Mouse (Mus musculus) midbrain, embryonic 16.5 days (tissue): ENCODE measurements around the gene Gprasp1. TPM values are rescaled to one million over a fixed set of nuclear protein-coding genes. Genes with fewer than 3 reads are reported as not detected.
"Not testable (repeated sequence)": the region's sequence is repeated elsewhere in the genome, so short reads cannot be mapped to it uniquely, and the experiment has no call there.

Source experiments
- ATAC-seq: fragments of 200-750 bp; cut with Nextera tagmentation; 2 replicates; pipeline ENCODE4 v1.8.0; 2017; ENCODE audit warnings: moderate TSS enrichment
- H3K27ac ChIP-seq: fragments of 300-500 bp; sonication (generic); 2 replicates; pipeline ENCODE4 v1.5.1; 2014; ENCODE audit warnings: mild to moderate bottlenecking, low read length, mixed read lengths
- H3K27me3 ChIP-seq: fragments of 300-500 bp; sonication (generic); 2 replicates; pipeline ENCODE4 v1.6.1; 2014; ENCODE audit warnings: low read depth, low read length, mixed read lengths; ENCODE audit not compliant: control insufficient read depth, insufficient read depth
- H3K36me3 ChIP-seq: fragments of 300-500 bp; sonication (generic); 2 replicates; pipeline ENCODE4 v1.6.1; 2014; ENCODE audit warnings: mild to moderate bottlenecking, low read length, moderate library complexity, mixed read lengths; ENCODE audit not compliant: control insufficient read depth, insufficient read depth
- H3K4me1 ChIP-seq: fragments of 300-500 bp; sonication (generic); 2 replicates; pipeline ENCODE4 v1.6.1; 2014; ENCODE audit warnings: mild to moderate bottlenecking, low read length, mixed read lengths; ENCODE audit not compliant: control insufficient read depth, insufficient read depth
- H3K4me2 ChIP-seq: fragments of 300-500 bp; sonication (generic); 2 replicates; pipeline ENCODE4 v1.6.1; 2014; ENCODE audit warnings: mild to moderate bottlenecking, low read length, mixed read lengths
- H3K4me3 ChIP-seq: fragments of 300-500 bp; sonication (generic); 2 replicates; pipeline ENCODE4 v1.5.1; 2014; ENCODE audit warnings: low read depth, mild to moderate bottlenecking, low read length, moderate library complexity, mixed read lengths
- H3K9ac ChIP-seq: fragments of 300-500 bp; sonication (generic); 2 replicates; pipeline ENCODE4 v1.6.1; 2014; ENCODE audit warnings: low read depth, low read length, mixed read lengths
- H3K9me3 ChIP-seq: fragments of 300-500 bp; sonication (generic); replicated peaks from 2 replicates; pipeline ENCODE4 v1.6.1; 2014; ENCODE audit warnings: mild to moderate bottlenecking, low read length, mixed read lengths; ENCODE audit not compliant: control insufficient read depth, poor library complexity, severe bottlenecking
- WGBS: fragments of 180-500 bp; shearing (Covaris S2); extraction: QIAGEN DNeasy Blood & Tissue Kit; methylation state at CpG from one replicate; pipeline ENCODE4 v1.1.7; 2014; 5-methylcytosine and 5-hydroxymethylcytosine counted together
- polyA plus RNA-seq: library from polyadenylated mRNA; unstranded; fragments of >200 nt; fragmentation: Nextera tagmentation; extraction: Ambion mirVana; gene quantifications from 2 replicates; pipeline ENCODE4 v1.2.1, GENCODE M21; 2015

Gene Gprasp1
- polyA plus RNA-seq = 298 and 313 TPM in 2 replicates

- Histone ChIP-seq H3K36me3 (no peaks in the 10 kb centered on the region), H3K27me3 (0 out of 2 replicates have a peak, but pooled peaks cover 2% of the 10 kb centered on the region), H3K4me1 (peaks cover 7% of the 10 kb centered on the region), H3K9me3 (no peaks in the 10 kb centered on the region), H3K27ac (peak within 1 kb of the TSS; percentile 95), H3K4me2 (peak within 1 kb of the TSS; percentile 67), H3K4me3 (peak within 1 kb of the TSS; percentile 65), H3K9ac (peak within 1 kb of the TSS; percentile 78)
- ATAC-seq = peak; percentile 98
- 21% methylated on average over 48 of the region's 48 CpGs for WGBS
These were observed at the start of gene Gprasp1, which contains the start of gene Armcx5 for GRCm38 (mm10) chrX:135742304-135743055. TSS of gene Gprasp1 (plus strand) at chrX:135742733. TSS of gene Armcx5 (plus strand) at chrX:135742733.

- no peaks in the 10 kb centered on the region for H3K27me3 ChIP-seq
- no peaks in the 10 kb centered on the region for H3K9me3 ChIP-seq
- no peak within 1 kb of the TSS for H3K4me2 ChIP-seq
- no peak within 1 kb of the TSS for H3K4me3 ChIP-seq
- no peak within 1 kb of the TSS for H3K27ac ChIP-seq
- WGBS = 62% methylated on average over 1 of the region's 1 CpGs
- H3K36me3 ChIP-seq = no peaks in the 10 kb centered on the region
- no peak within 1 kb of the TSS for H3K9ac ChIP-seq
- ATAC-seq = no peak
- H3K4me1 ChIP-seq = no peaks in the 10 kb centered on the region
These were observed 48.9 kb upstream of the Gprasp1 start, which contains the start of gene Tcp11x2 for GRCm38 (mm10) chrX:135693633-135694032. TSS of gene Tcp11x2 (minus strand) at chrX:135693790.

- ATAC-seq = no peak
- H3K9me3 ChIP-seq = no peaks in the 10 kb centered on the region
- no peaks in the 10 kb centered on the region for H3K4me1 ChIP-seq
- no peaks in the 10 kb centered on the region for H3K36me3 ChIP-seq
- no peaks in the 10 kb centered on the region for H3K27me3 ChIP-seq
- no peak overlapping the region for H3K4me2 ChIP-seq
- no peak overlapping the region for H3K9ac ChIP-seq
- H3K4me3 ChIP-seq = no peak overlapping the region
- WGBS = 90% methylated on average over 1 of the region's 1 CpGs
- no peak overlapping the region for H3K27ac ChIP-seq
These were observed 39.4 kb upstream of the Gprasp1 start for GRCm38 (mm10) chrX:135703111-135703510.

GRCm38 (mm10) chrX:135704349-135704748 lies 38.2 kb upstream of the Gprasp1 start:
- no peak overlapping the region for H3K4me2 ChIP-seq
- no peak overlapping the region for H3K9ac ChIP-seq
- no peaks in the 10 kb centered on the region for H3K36me3 ChIP-seq
- 49% methylated on average over 2 of the region's 2 CpGs for WGBS
- H3K4me3 ChIP-seq = no peak overlapping the region
- H3K9me3 ChIP-seq = no peaks in the 10 kb centered on the region
- H3K4me1 ChIP-seq = no peaks in the 10 kb centered on the region
- no peak for ATAC-seq
- no peak overlapping the region for H3K27ac ChIP-seq
- no peaks in the 10 kb centered on the region for H3K27me3 ChIP-seq

GRCm38 (mm10) chrX:135712845-135713244 lies 29.7 kb upstream of the Gprasp1 start:
- Histone ChIP-seq H3K9me3 (no peaks in the 10 kb centered on the region), H3K4me2 (no peak overlapping the region), H3K27me3 (no peaks in the 10 kb centered on the region), H3K4me1 (no peaks in the 10 kb centered on the region), H3K27ac (no peak overlapping the region), H3K9ac (no peak overlapping the region), H3K36me3 (no peaks in the 10 kb centered on the region), H3K4me3 (no peak overlapping the region)
- WGBS = 91% methylated on average over 2 of the region's 2 CpGs
- no peak for ATAC-seq

GRCm38 (mm10) chrX:135725161-135725560 lies 17.4 kb upstream of the Gprasp1 start, which contains the start of gene Tmsb15a:
TSS of gene Tmsb15a (minus strand) at chrX:135725261.
- Histone ChIP-seq H3K9ac (no peak within 1 kb of the TSS), H3K27ac (no peak within 1 kb of the TSS), H3K27me3 (no peaks in the 10 kb centered on the region), H3K4me1 (no peaks in the 10 kb centered on the region), H3K4me2 (no peak within 1 kb of the TSS), H3K36me3 (no peaks in the 10 kb centered on the region), H3K9me3 (no peaks in the 10 kb centered on the region), H3K4me3 (no peak within 1 kb of the TSS)
- ATAC-seq = no peak
- 78% methylated on average over 10 of the region's 10 CpGs for WGBS

GRCm38 (mm10) chrX:135738730-135739520 lies 3.6 kb upstream of the Gprasp1 start:
- Histone ChIP-seq H3K4me2 (no peak overlapping the region), H3K9ac (no peak overlapping the region), H3K9me3 (no peaks in the 10 kb centered on the region), H3K27ac (no peak overlapping the region), H3K4me1 (peaks cover 7% of the 10 kb centered on the region), H3K4me3 (no peak overlapping the region), H3K27me3 (0 out of 2 replicates have a peak, but pooled peaks cover 2% of the 10 kb centered on the region), H3K36me3 (no peaks in the 10 kb centered on the region)
- 91% methylated on average over 2 of the region's 2 CpGs for WGBS
- ATAC-seq = no peak

GRCm38 (mm10) chrX:135743056-135743355 lies 473 bp downstream of the Gprasp1 start:
- Histone ChIP-seq H3K36me3 (no peaks in the 10 kb centered on the region), H3K27me3 (0 out of 2 replicates have a peak, but pooled peaks cover 2% of the 10 kb centered on the region), H3K27ac (peak overlapping the region; percentile 95), H3K9ac (peak overlapping the region; percentile 78), H3K4me2 (peak overlapping the region; percentile 67), H3K4me1 (peaks cover 7% of the 10 kb centered on the region), H3K4me3 (peak overlapping the region; percentile 65), H3K9me3 (no peaks in the 10 kb centered on the region)
- WGBS = 22% methylated on average over 7 of the region's 7 CpGs
- ATAC-seq = no peak; the same call in none of the 2 replicates

- H3K9me3 ChIP-seq, H3K27ac ChIP-seq, ATAC-seq, H3K4me3 ChIP-seq, H3K27me3 ChIP-seq, H3K9ac ChIP-seq, H3K4me1 ChIP-seq, H3K4me2 ChIP-seq, H3K36me3 ChIP-seq: not testable (repeated sequence)
- 98% methylated on average over 3 of the region's 3 CpGs for WGBS
These were observed 2.8 kb downstream of the Gprasp1 start for GRCm38 (mm10) chrX:135745376-135745775.
